In genomic region chr7:45117566-45117965, GRCm38 (mm10) we compare ENCODE assay signal across 21 mouse cellular contexts. TPM values are rescaled to one million over a fixed set of nuclear protein-coding genes. Genes with fewer than 3 reads are reported as not detected.
DNase-seq lines count a peak whose midpoint lies in the region; TF ChIP-seq lines count a peak whose summit lies in the region.
"Had no signal": no experiment of that assay in that cellular context is flagged by ENCODE, and none has a peak within 500 bp of the region (broad histone marks: within the 10 kb centered on the region; RNA-seq: fewer than 3 reads in every experiment).

No protein-coding gene starts in this region.

- WGBS in spleen, adult 2 months, result 32% methylated on average over 8 of the region's 8 CpGs

- intact Hi-C loops in heart, postnatal 36 days (cut with DNase I), result no loop called here

- H3K36me3 ChIP-seq in spleen, adult 2 months (ENCODE audit: control insufficient read depth, insufficient read depth, low read length), result peaks cover 9% of the 10 kb centered on the region

- no peaks in the 10 kb centered on the region for H3K27me3 ChIP-seq in spleen, adult 2 months (ENCODE audit: control insufficient read depth, insufficient read depth, low read length)

- H3K4me1 ChIP-seq in spleen, adult 2 months (ENCODE audit: control insufficient read depth, insufficient read depth, insufficient read length), result peaks cover 28% of the 10 kb centered on the region; the same call in 1 of the 2 replicates

- H3K27ac ChIP-seq in spleen, adult 2 months (ENCODE audit: insufficient read depth, low read length), result peak overlapping the region; percentile 69
- H3K27ac ChIP-seq: gastrocnemius, adult 2 months; hindbrain, postnatal 0 days; left cerebral cortex, adult 2 months had no signal

- DNase-seq in heart, adult 11 months, result peak; percentile 92
- DNase-seq in heart, postnatal 36 days, result no peak
- peak; percentile 39 for DNase-seq in layer of hippocampus, adult 9-11 months
- no peak for DNase-seq in layer of hippocampus, adult 18-20 months (ENCODE audit: low spot score in 2 of 2)
- DNase-seq in spleen, adult 2 months (ENCODE audit: low read depth in 1 of 2, low spot score in 2 of 2), result peak in 1 of 2 experiments; percentile 53
- DNase-seq in spleen, postnatal 14 days (ENCODE audit: low spot score in 2 of 2), result no peak
- peak; percentile 10 for DNase-seq in yolk sac, embryonic 10.5 days (ENCODE audit: low spot score)
- no peak for DNase-seq in urinary bladder, adult 2 months (ENCODE audit: low spot score)
- DNase-seq: adrenal gland, postnatal 36 days; cerebellum, adult 8-10 months; forebrain, postnatal 0 days; gastrocnemius, adult 2 months; heart, postnatal 14 days; lung, postnatal 4 days; thymus, postnatal 4 days had no signal

- peak overlapping the region; percentile 8; the same call in 1 of the 2 replicates for H3K4me3 ChIP-seq in spleen, adult 2 months (ENCODE audit: extremely low read depth, insufficient read depth, insufficient read length)
- H3K4me3 ChIP-seq: gastrocnemius, adult 2 months; left cerebral cortex, adult 2 months had no signal

- TF ChIP-seq CTCF in spleen, adult 2 months (IDR thresholded peaks at IDR 0.05; ENCODE audit: extremely low read depth, insufficient read depth, insufficient read length, insufficient replicate concordance), result no peak

- TF ChIP-seq POLR2A in spleen, adult 2 months (IDR thresholded peaks at IDR 0.05; ENCODE audit: low read depth, low read length), result no peak

RNA-seq across cellular contexts. Expression of gene Rps11, which starts 6.7 kb away (rescaled TPM):
- 100 to 1,000 TPM; 567 to 587 TPM for total RNA-seq in heart, postnatal 36 days (2021)
- total RNA-seq in layer of hippocampus, adult 18-20 months (2021), result 100 to 1,000 TPM; 481 to 486 TPM
- polyA plus RNA-seq in spleen, adult 2 months (2012; rRNA removed), result 273 and 325 TPM in 2 replicates
- 903 and 1,312 TPM in 2 replicates for polyA plus RNA-seq in urinary bladder, adult 2 months (2012; rRNA removed)

RNA-seq across cellular contexts. Expression of gene Rpl13a, which starts 11.0 kb away (rescaled TPM):
- 100 to 1,000 TPM; 580 to 665 TPM for total RNA-seq in heart, postnatal 36 days (2021)
- 100 to 1,000 TPM; 866 to 870 TPM for total RNA-seq in layer of hippocampus, adult 18-20 months (2021)
- polyA plus RNA-seq in spleen, adult 2 months (2012; rRNA removed), result 1,860 and 2,797 TPM in 2 replicates
- polyA plus RNA-seq in urinary bladder, adult 2 months (2012; rRNA removed), result 3,442 and 3,633 TPM in 2 replicates

RNA-seq across cellular contexts. Expression of gene Fcgrt, which starts 13.9 kb away (rescaled TPM):
- 10 to 100 TPM; 77.1 to 84.5 TPM for total RNA-seq in heart, postnatal 36 days (2021)
- 10 to 100 TPM; 14.8 to 18.7 TPM for total RNA-seq in layer of hippocampus, adult 18-20 months (2021)
- 64.4 and 75.4 TPM in 2 replicates for polyA plus RNA-seq in spleen, adult 2 months (2012; rRNA removed)
- polyA plus RNA-seq in urinary bladder, adult 2 months (2012; rRNA removed), result 144 and 157 TPM in 2 replicates

RNA-seq across cellular contexts. Expression of gene Gm45713, which starts 18.5 kb away (rescaled TPM):
- not detected for total RNA-seq in heart, postnatal 36 days (2021)
- not detected for total RNA-seq in layer of hippocampus, adult 18-20 months (2021)
- polyA plus RNA-seq in spleen, adult 2 months (2012; rRNA removed), result 0.28 and 0.70 TPM in 2 replicates
- 0.28 and 0.44 TPM in 2 replicates for polyA plus RNA-seq in urinary bladder, adult 2 months (2012; rRNA removed)
- total RNA-seq: adrenal gland, postnatal 36 days; common myeloid progenitor, adult 5-6 weeks; forebrain, postnatal 0 days; hindbrain, postnatal 0 days; layer of hippocampus, adult 8-10 months; left cerebral cortex, adult 2 months had no signal
- polyA plus RNA-seq: activated CD4-positive, CD25-positive, alpha-beta regulatory T cell, adult 4 months; forebrain, postnatal 0 days; liver, embryonic 16.5 days had no signal

RNA-seq across cellular contexts. Expression of gene Flt3l, which starts 18.7 kb away (rescaled TPM):
- 10 to 100 TPM in 1 of 2 experiments, 1 to 10 TPM in 1; 7.0 to 16.1 TPM for total RNA-seq in heart, postnatal 36 days (2021)
- total RNA-seq in layer of hippocampus, adult 18-20 months (2021), result 1 to 10 TPM; 6.9 to 9.5 TPM
- 183 and 197 TPM in 2 replicates for polyA plus RNA-seq in spleen, adult 2 months (2012; rRNA removed)
- 74.5 and 83.1 TPM in 2 replicates for polyA plus RNA-seq in urinary bladder, adult 2 months (2012; rRNA removed)

Comparison
In these comparisons a context has a peak if more than half of its experiments do, and no peak if none do; other contexts are left out.
1. DNase-seq: peak in heart, adult 11 months (single experiment), layer of hippocampus, adult 9-11 months (single experiment) and yolk sac, embryonic 10.5 days (single experiment); none in heart, postnatal 36 days (0 of 2), layer of hippocampus, adult 18-20 months (0 of 2), spleen, postnatal 14 days (0 of 2) and urinary bladder, adult 2 months (single experiment).